Mouse (Mus musculus) lung, adult 2 months (tissue): ENCODE measurements around the gene Ncapg2. TPM values are rescaled to one million over a fixed set of nuclear protein-coding genes. Genes with fewer than 3 reads are reported as not detected.

Experiments used
- DNase-seq: peaks from one replicate; pipeline ENCODE4 v3.0.0; 2022
- H3K4me1 ChIP-seq: fragments of 200-500 bp; 2 replicates; pipeline ENCODE4 v1.6.1; 2011; ENCODE audit warnings: low read length; ENCODE audit not compliant: control insufficient read depth, insufficient read depth
- H3K4me3 ChIP-seq: fragments of 200-500 bp; replicated peaks from 2 replicates; pipeline ENCODE3; 2011; ENCODE audit warnings: low read depth, mild to moderate bottlenecking, control low read depth, low read length; ENCODE audit errors: extremely low read depth
- CTCF ChIP-seq: fragments of 200-500 bp; IDR thresholded peaks from 2 replicates; pipeline ENCODE4 v1.5.1; 2011; ENCODE audit warnings: mild to moderate bottlenecking, low read length, control low read depth; ENCODE audit not compliant: insufficient read depth
- POLR2A ChIP-seq: fragments of 200-500 bp; IDR thresholded peaks from 2 replicates; pipeline ENCODE4 v1.6.1; 2011; ENCODE audit warnings: low read depth, mild to moderate bottlenecking, control low read depth, low read length, borderline replicate concordance; ENCODE audit errors: extremely low read depth
- WGBS: fragments of 180-500 bp; shearing (Covaris S2); methylation state at CpG from one replicate; pipeline ENCODE4 v1.1.7; 2018; 5-methylcytosine and 5-hydroxymethylcytosine counted together
- polyA plus RNA-seq: library from polyadenylated mRNA; depleted of rRNA; stranded (reverse); fragments of >200 nt; gene quantifications from 2 replicates; pipeline ENCODE4 v1.2.3, GENCODE M21; 2012

The Ncapg2 gene
- polyA plus RNA-seq, 1 experiment = 1.4 TPM

- no peak for DNase-seq
- TF ChIP-seq CTCF (no peak), POLR2A (no peak)
- WGBS = 82% methylated on average over 2 of the region's 2 CpGs
- Histone ChIP-seq H3K4me3 (no peak overlapping the region), H3K4me1 (no peaks in the 10 kb centered on the region)
These were observed 30.0 kb downstream of the Ncapg2 start for GRCm38 (mm10) chr12:116435232-116435631.

- DNase-seq = no peak
- TF ChIP-seq CTCF = no peak
- no peak for TF ChIP-seq POLR2A
- WGBS = 85% methylated on average over 3 of the region's 3 CpGs
- H3K4me3 ChIP-seq = no peak overlapping the region
- H3K4me1 ChIP-seq = no peaks in the 10 kb centered on the region
These were observed 30.9 kb downstream of the Ncapg2 start for GRCm38 (mm10) chr12:116436125-116436524.

- H3K4me3 ChIP-seq = no peak overlapping the region
- TF ChIP-seq POLR2A (no peak), CTCF (no peak)
- DNase-seq = no peak
- 91% methylated on average over 5 of the region's 5 CpGs for WGBS
- no peaks in the 10 kb centered on the region for H3K4me1 ChIP-seq
These were observed 33.4 kb downstream of the Ncapg2 start for GRCm38 (mm10) chr12:116438591-116438990.

- WGBS = 90% methylated on average over 3 of the region's 3 CpGs
- DNase-seq = no peak
- no peak overlapping the region for H3K4me3 ChIP-seq
- H3K4me1 ChIP-seq = no peaks in the 10 kb centered on the region
- TF ChIP-seq CTCF (no peak), POLR2A (no peak)
These were observed 37.0 kb downstream of the Ncapg2 start for GRCm38 (mm10) chr12:116442184-116442583.

GRCm38 (mm10) chr12:116449536-116449935, 44.3 kb downstream of the Ncapg2 start:
- WGBS = 96% methylated on average over 2 of the region's 2 CpGs
- no peaks in the 10 kb centered on the region for H3K4me1 ChIP-seq
- TF ChIP-seq POLR2A (no peak), CTCF (no peak)
- DNase-seq = no peak
- H3K4me3 ChIP-seq = no peak overlapping the region

GRCm38 (mm10) chr12:116460379-116461065, 55.3 kb downstream of the Ncapg2 start:
- 83% methylated on average over 6 of the region's 6 CpGs for WGBS
- H3K4me1 ChIP-seq = no peaks in the 10 kb centered on the region
- no peak overlapping the region for H3K4me3 ChIP-seq
- DNase-seq = no peak
- TF ChIP-seq CTCF (no peak), POLR2A (no peak)

GRCm38 (mm10) chr12:116467030-116467429, 61.8 kb downstream of the Ncapg2 start:
- DNase-seq = no peak
- Histone ChIP-seq H3K4me3 (no peak overlapping the region), H3K4me1 (no peaks in the 10 kb centered on the region)
- WGBS = 74% methylated on average over 5 of the region's 5 CpGs
- TF ChIP-seq CTCF (no peak), POLR2A (no peak)

GRCm38 (mm10) chr12:116468348-116468747, 63.1 kb downstream of the Ncapg2 start:
- no peak for DNase-seq
- Histone ChIP-seq H3K4me1 (no peaks in the 10 kb centered on the region), H3K4me3 (no peak overlapping the region)
- whole genome bisulfite sequencing = 100% methylated on average over 1 of the region's 1 CpGs
- no peak for TF ChIP-seq POLR2A
- no peak for TF ChIP-seq CTCF

GRCm38 (mm10) chr12:116469096-116469495, 63.9 kb downstream of the Ncapg2 start:
- no peak overlapping the region for H3K4me3 ChIP-seq
- no peaks in the 10 kb centered on the region for H3K4me1 ChIP-seq
- WGBS = 78% methylated on average over 3 of the region's 3 CpGs
- DNase-seq = no peak
- TF ChIP-seq CTCF (no peak), POLR2A (no peak)

GRCm38 (mm10) chr12:116473264-116473663, 68.1 kb downstream of the Ncapg2 start:
- 65% methylated on average over 2 of the region's 2 CpGs for WGBS
- TF ChIP-seq POLR2A (no peak), CTCF (no peak)
- Histone ChIP-seq H3K4me3 (no peak overlapping the region), H3K4me1 (no peaks in the 10 kb centered on the region)
- DNase-seq = no peak
